Mouse (Mus musculus): ENCODE measurements around the gene Bckdha. TPM values are rescaled to one million over a fixed set of nuclear protein-coding genes. Genes with fewer than 3 reads are reported as not detected.

Gene Bckdha
- polyA plus RNA-seq, 1 experiment, result 16.4 TPM

DNA sequence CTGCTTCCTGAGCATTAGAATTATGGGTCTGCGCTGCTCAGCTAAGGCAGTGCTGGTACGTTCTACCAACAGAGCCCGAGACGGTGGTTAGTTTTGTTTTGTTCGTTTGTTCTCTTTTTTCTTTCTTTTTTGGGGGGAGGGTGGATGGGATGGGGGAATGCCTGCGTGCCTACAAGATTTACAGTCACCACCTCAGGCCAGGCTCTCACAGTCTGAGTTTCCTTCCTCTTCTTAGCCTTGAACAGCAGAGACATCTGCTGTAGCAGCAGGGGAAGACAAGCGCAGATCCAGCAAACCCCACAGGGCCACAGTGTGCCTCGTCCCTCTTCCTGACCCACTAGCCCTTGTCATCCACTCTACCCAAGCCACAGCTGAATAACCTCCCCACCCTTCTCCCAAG, 7.5 kb downstream of the Bckdha start:
- TF ChIP-seq CTCF (IDR thresholded peaks at IDR 0.05; ENCODE audit: borderline replicate concordance, insufficient read depth, low read length), result no peak
- no peak for TF ChIP-seq POLR2A (IDR thresholded peaks at IDR 0.05; ENCODE audit: low read depth, low read length)
- H3K27ac ChIP-seq (ENCODE audit: insufficient read depth, low read length), result no peak overlapping the region

DNA sequence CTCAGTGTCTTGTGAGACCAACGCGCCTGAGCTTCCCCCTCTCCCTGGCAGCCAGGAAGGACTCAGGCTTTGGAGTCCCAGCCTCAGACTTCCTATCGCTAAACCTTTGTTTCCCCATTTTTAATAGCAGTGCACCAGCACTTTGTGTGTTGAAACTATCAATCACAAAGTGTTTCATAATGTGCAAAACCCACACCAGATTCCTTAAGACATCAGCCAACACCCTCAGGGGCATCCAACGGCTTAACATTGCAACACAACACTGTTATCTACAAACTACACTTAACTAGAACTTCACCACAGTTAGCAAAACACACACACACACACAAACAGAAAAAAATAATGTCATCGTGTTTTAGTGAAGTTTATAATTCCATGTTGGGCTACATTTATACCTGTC, 8.9 kb downstream of the Bckdha start:
- Histone ChIP-seq H3K4me3 (ENCODE audit: insufficient read depth, low read length) (no peak overlapping the region), H3K27ac (ENCODE audit: insufficient read depth, low read length) (no peak overlapping the region), H3K4me1 (ENCODE audit: control insufficient read depth, insufficient read depth, low read length) (no peaks in the 10 kb centered on the region)
- TF ChIP-seq CTCF (IDR thresholded peaks at IDR 0.05; ENCODE audit: borderline replicate concordance, insufficient read depth, low read length) (no peak), POLR2A (IDR thresholded peaks at IDR 0.05; ENCODE audit: low read depth, low read length) (no peak)

More for the DNA sequence above, 7.5 kb downstream of the Bckdha start:
- H3K4me1 ChIP-seq (ENCODE audit: control insufficient read depth, insufficient read depth, low read length), result no peaks in the 10 kb centered on the region
- H3K4me3 ChIP-seq (ENCODE audit: insufficient read depth, low read length), result no peak overlapping the region

GRCm38 (mm10) chr7:25647574-25648123, 11.1 kb downstream of the Bckdha start:
- TF ChIP-seq POLR2A (IDR thresholded peaks at IDR 0.05; ENCODE audit: low read depth, low read length) (no peak), CTCF (IDR thresholded peaks at IDR 0.05; ENCODE audit: borderline replicate concordance, insufficient read depth, low read length) (peak; percentile 18; the same call in 1 of the 2 replicates)
- H3K4me1 ChIP-seq (ENCODE audit: control insufficient read depth, insufficient read depth, low read length), result no peaks in the 10 kb centered on the region
- H3K4me3 ChIP-seq (ENCODE audit: insufficient read depth, low read length), result no peak overlapping the region
- no peak overlapping the region for H3K27ac ChIP-seq (ENCODE audit: insufficient read depth, low read length)

GRCm38 (mm10) chr7:25645074-25645473, 13.7 kb downstream of the Bckdha start:
- Histone ChIP-seq H3K4me3 (ENCODE audit: insufficient read depth, low read length) (no peak overlapping the region), H3K4me1 (ENCODE audit: control insufficient read depth, insufficient read depth, low read length) (no peaks in the 10 kb centered on the region), H3K27ac (ENCODE audit: insufficient read depth, low read length) (no peak overlapping the region)
- TF ChIP-seq POLR2A (IDR thresholded peaks at IDR 0.05; ENCODE audit: low read depth, low read length) (no peak), CTCF (IDR thresholded peaks at IDR 0.05; ENCODE audit: borderline replicate concordance, insufficient read depth, low read length) (no peak)

GRCm38 (mm10) chr7:25644631-25645030, 14.2 kb downstream of the Bckdha start:
- H3K4me1 ChIP-seq (ENCODE audit: control insufficient read depth, insufficient read depth, low read length), result no peaks in the 10 kb centered on the region
- H3K27ac ChIP-seq (ENCODE audit: insufficient read depth, low read length), result no peak overlapping the region
- H3K4me3 ChIP-seq (ENCODE audit: insufficient read depth, low read length), result no peak overlapping the region
- TF ChIP-seq POLR2A (IDR thresholded peaks at IDR 0.05; ENCODE audit: low read depth, low read length) (no peak), CTCF (IDR thresholded peaks at IDR 0.05; ENCODE audit: borderline replicate concordance, insufficient read depth, low read length) (no peak)

DNA sequence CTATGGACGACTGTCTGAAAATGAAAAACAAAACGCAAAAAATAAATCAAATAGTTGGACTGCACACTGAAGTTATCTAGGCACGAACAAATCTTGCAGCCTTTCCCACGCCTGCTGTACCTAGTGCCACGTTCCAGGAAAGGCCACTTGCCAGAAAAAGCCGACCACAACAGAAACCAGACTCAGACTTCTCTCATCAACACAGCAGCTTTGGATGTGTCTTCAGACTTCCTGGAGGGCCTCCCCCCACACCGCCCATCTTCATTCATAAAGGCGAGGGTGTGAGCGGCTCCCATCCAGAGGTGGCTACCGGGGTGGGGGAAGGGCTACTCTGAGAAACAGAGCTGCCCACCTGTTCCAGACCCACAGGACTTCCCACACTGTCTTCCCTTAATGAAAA, 14.6 kb downstream of the Bckdha start:
- no peak overlapping the region for H3K27ac ChIP-seq (ENCODE audit: insufficient read depth, low read length)
- no peaks in the 10 kb centered on the region for H3K4me1 ChIP-seq (ENCODE audit: control insufficient read depth, insufficient read depth, low read length)
- TF ChIP-seq POLR2A (IDR thresholded peaks at IDR 0.05; ENCODE audit: low read depth, low read length) (no peak), CTCF (IDR thresholded peaks at IDR 0.05; ENCODE audit: borderline replicate concordance, insufficient read depth, low read length) (no peak)
- H3K4me3 ChIP-seq (ENCODE audit: insufficient read depth, low read length), result no peak overlapping the region

DNA sequence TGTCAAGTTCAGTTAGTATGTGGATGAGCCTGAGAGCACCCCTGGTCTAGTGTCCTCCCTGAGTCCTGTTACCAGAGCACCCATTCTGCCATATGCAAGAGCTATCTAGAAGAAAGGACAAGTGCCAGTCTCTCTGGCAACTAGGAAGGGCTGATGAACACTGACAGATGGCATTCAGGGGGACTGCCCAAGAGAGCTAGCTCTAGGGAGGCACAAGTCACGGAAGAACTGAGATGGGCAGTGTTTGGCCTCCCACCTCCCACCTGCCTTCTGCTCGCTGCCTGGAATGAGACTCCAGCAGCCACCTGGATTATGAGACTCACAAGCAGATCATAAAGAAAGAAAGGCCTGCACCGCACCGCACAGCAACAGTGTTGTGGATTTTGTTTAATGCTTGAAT, 19.0 kb downstream of the Bckdha start:
- Histone ChIP-seq H3K4me1 (ENCODE audit: control insufficient read depth, insufficient read depth, low read length) (no peaks in the 10 kb centered on the region), H3K4me3 (ENCODE audit: insufficient read depth, low read length) (no peak overlapping the region), H3K27ac (ENCODE audit: insufficient read depth, low read length) (no peak overlapping the region)
- TF ChIP-seq CTCF (IDR thresholded peaks at IDR 0.05; ENCODE audit: borderline replicate concordance, insufficient read depth, low read length), result no peak
- no peak for TF ChIP-seq POLR2A (IDR thresholded peaks at IDR 0.05; ENCODE audit: low read depth, low read length)

DNA sequence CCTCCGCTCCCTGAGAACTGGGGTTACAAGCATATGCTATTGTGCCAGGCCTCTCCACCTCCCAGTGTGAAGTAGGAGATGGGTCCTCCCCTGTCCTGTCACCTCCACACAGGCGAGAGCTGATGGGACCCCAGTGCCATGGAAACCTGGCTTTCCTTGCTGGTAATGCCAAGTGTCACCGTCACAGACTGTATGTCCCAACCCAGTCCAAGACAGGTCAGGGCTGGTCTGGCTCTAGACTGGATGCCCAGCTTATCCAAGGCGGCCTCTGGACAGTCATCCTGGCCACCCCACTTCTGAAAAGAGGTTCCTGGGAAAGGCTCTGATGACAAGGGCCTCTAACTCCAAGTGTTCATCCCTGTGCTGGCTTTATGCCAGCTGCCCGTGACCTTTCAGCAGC, 21.7 kb downstream of the Bckdha start:
- TF ChIP-seq POLR2A (IDR thresholded peaks at IDR 0.05; ENCODE audit: low read depth, low read length) (no peak), CTCF (IDR thresholded peaks at IDR 0.05; ENCODE audit: borderline replicate concordance, insufficient read depth, low read length) (no peak)
- no peak overlapping the region for H3K27ac ChIP-seq (ENCODE audit: insufficient read depth, low read length)
- H3K4me1 ChIP-seq (ENCODE audit: control insufficient read depth, insufficient read depth, low read length), result no peaks in the 10 kb centered on the region
- H3K4me3 ChIP-seq (ENCODE audit: insufficient read depth, low read length), result no peak overlapping the region

DNA sequence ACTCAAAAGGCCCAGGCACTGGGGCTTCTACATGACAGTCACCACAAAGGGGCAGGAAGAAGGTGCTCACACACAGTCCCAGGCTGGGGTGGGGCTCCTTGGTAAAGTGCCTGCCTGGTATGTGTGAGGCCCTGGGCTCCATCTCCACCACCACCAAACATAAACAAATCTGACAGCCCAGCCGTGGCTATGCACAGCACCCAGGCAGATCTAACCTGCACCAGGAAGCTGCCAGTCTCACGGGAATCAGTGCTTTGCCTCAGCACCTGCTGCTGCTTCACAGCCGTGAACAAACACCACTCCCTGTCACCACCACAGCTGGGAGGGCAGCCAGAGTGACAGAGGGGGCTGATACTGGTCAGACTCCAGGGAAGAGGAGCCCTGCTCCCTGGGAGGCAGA, 22.4 kb downstream of the Bckdha start:
- Histone ChIP-seq H3K4me3 (ENCODE audit: insufficient read depth, low read length) (no peak overlapping the region), H3K4me1 (ENCODE audit: control insufficient read depth, insufficient read depth, low read length) (no peaks in the 10 kb centered on the region), H3K27ac (ENCODE audit: insufficient read depth, low read length) (no peak overlapping the region)
- TF ChIP-seq CTCF (IDR thresholded peaks at IDR 0.05; ENCODE audit: borderline replicate concordance, insufficient read depth, low read length) (no peak), POLR2A (IDR thresholded peaks at IDR 0.05; ENCODE audit: low read depth, low read length) (no peak)

DNA sequence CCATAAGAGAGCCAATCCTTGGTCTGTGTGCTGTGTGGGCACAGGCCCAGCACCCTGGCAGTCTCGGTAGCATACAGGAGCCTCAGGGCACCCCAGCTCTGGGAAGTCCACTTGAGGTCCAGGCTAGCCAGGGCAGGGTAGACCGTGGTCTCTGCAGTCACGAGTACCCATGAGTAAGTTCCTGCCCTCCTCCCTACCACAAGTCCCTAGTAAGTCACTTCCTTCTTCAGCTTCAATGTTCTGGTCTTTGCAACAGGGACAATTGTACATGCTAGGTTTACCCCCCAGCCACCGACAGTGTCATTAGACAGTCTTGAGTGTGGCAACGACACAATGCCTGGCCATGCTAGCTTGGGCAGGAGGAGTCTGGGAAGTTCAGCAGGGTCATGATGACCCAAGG, 26.1 kb downstream of the Bckdha start:
- no peak for TF ChIP-seq POLR2A (IDR thresholded peaks at IDR 0.05; ENCODE audit: low read depth, low read length)
- TF ChIP-seq CTCF (IDR thresholded peaks at IDR 0.05; ENCODE audit: borderline replicate concordance, insufficient read depth, low read length), result no peak
- no peak overlapping the region for H3K27ac ChIP-seq (ENCODE audit: insufficient read depth, low read length)
- H3K4me3 ChIP-seq (ENCODE audit: insufficient read depth, low read length), result no peak overlapping the region
- peaks cover under 1% of the 10 kb centered on the region; the same call in 1 of the 2 replicates for H3K4me1 ChIP-seq (ENCODE audit: control insufficient read depth, insufficient read depth, low read length)

- TF ChIP-seq POLR2A (IDR thresholded peaks at IDR 0.05; ENCODE audit: low read depth, low read length), result no peak
- TF ChIP-seq CTCF (IDR thresholded peaks at IDR 0.05; ENCODE audit: borderline replicate concordance, insufficient read depth, low read length), result no peak
- peaks cover 3% of the 10 kb centered on the region; the same call in 1 of the 2 replicates for H3K4me1 ChIP-seq (ENCODE audit: control insufficient read depth, insufficient read depth, low read length)
- H3K4me3 ChIP-seq (ENCODE audit: insufficient read depth, low read length), result no peak overlapping the region
- no peak overlapping the region for H3K27ac ChIP-seq (ENCODE audit: insufficient read depth, low read length)
Measured at GRCm38 (mm10) chr7:25628323-25628620, 30.5 kb downstream of the Bckdha start.
